Mouse (Mus musculus): ENCODE results near the gene Glrx2. TPM values are rescaled to one million over a fixed set of nuclear protein-coding genes. Genes with fewer than 3 reads are reported as not detected.

Glrx2 gene
- polyA plus RNA-seq, 1 experiment from 2014 or later = 99.5 TPM

DNA sequence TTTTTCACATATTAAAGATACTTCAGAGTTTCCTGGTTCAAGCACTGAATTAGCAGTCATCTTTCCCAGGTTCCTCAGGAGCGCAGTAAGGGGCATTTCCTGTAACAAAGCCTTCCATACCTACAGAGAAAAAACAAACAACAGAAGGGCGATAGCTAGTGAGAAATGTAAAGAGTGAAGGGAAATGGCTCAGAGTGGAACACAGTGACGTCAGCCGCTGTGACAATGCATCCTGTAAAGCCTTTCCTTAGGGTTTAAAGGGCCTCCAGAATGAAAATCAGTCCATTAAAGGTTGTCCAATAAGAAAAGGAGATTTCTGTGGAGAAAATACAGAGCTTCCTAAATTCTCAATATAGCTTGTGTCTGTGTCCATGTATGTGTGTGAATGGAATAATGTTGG lies 49.7 kb downstream of the Glrx2 start:
- Histone ChIP-seq H3K27ac (no peak overlapping the region), H3K27me3 (no peaks in the 10 kb centered on the region), H3K4me2 (no peak overlapping the region), H3K4me3 (replicated peaks) (no peak overlapping the region), H3K4me1 (peaks cover 6% of the 10 kb centered on the region; the same call in 1 of the 2 replicates), H3K36me3 (peaks cover 47% of the 10 kb centered on the region), H3K9ac (no peak overlapping the region), H3K9me3 (replicated peaks) (no peaks in the 10 kb centered on the region)
- no peak for ATAC-seq (replicated peaks; ENCODE audit: low FRiP score)
- 77% methylated on average over 4 of the region's 4 CpGs for WGBS

DNA sequence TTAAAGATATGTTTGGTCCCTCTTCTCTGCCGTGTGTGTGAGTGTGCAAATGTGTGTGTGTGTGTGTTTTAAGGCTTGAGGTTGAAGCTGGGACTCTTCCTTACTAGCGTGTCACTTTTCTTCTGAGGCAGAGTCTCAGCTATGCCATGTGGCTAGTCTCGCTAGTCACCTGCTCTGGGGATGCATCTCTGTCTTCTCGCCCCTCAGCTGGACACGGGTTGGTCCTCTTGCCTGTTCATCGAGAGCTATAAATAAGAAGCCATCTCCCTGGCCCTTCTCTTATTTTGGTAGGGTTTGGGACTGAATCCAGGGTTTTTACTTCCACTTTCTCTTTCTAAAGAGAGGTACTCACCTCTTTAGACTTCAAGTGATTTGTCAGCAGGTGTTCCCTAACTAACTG lies 50.1 kb downstream of the Glrx2 start:
- Histone ChIP-seq H3K9me3 (replicated peaks) (no peaks in the 10 kb centered on the region), H3K27me3 (no peaks in the 10 kb centered on the region), H3K27ac (no peak overlapping the region), H3K4me1 (peaks cover 6% of the 10 kb centered on the region; the same call in 1 of the 2 replicates), H3K4me2 (no peak overlapping the region), H3K9ac (no peak overlapping the region), H3K36me3 (peaks cover 42% of the 10 kb centered on the region), H3K4me3 (replicated peaks) (no peak overlapping the region)
- no peak for ATAC-seq (replicated peaks; ENCODE audit: low FRiP score)
- WGBS = 91% methylated on average over 6 of the region's 6 CpGs

DNA sequence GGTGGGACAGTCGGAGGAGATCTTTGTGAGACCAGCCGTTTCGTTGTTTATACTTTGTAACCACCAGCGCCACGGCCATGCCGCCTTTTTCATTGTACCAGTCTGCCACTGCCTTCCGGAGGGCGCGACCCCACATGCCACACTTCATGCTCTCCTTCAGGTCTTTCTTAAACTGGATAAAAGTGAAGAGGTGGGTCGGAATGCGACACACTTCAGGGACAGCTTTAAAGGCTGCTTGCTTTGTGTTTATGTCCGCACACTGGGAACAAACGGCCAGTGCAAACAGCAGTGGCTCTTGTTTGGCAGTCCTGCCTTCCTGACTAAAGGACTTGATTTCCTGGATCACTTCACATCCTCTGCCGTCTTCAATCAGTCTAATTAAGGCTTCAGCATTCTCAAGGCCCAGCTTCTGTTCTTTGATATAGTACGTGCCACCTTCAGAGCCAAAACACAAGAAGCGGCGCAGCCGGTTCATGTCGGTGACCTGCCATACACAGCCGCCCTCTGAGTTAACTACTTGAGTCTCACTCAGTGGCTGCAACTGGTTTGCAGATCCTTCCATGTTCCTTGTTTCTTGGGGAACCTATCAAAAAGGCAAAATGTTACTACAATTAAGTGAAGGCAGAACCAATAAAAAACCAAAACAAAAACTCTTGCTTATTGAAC lies 54.4 kb downstream of the Glrx2 start:
- Histone ChIP-seq H3K27me3 (no peaks in the 10 kb centered on the region), H3K27ac (no peak overlapping the region), H3K4me3 (replicated peaks) (no peak overlapping the region), H3K4me1 (peaks cover 6% of the 10 kb centered on the region; the same call in 1 of the 2 replicates), H3K9me3 (replicated peaks) (no peaks in the 10 kb centered on the region), H3K36me3 (peaks cover 23% of the 10 kb centered on the region), H3K4me2 (no peak overlapping the region), H3K9ac (no peak overlapping the region)
- WGBS = 54% methylated on average over 20 of the region's 20 CpGs
- peak; percentile 56; the same call in 1 of the 2 replicates for ATAC-seq (replicated peaks; ENCODE audit: low FRiP score)

DNA sequence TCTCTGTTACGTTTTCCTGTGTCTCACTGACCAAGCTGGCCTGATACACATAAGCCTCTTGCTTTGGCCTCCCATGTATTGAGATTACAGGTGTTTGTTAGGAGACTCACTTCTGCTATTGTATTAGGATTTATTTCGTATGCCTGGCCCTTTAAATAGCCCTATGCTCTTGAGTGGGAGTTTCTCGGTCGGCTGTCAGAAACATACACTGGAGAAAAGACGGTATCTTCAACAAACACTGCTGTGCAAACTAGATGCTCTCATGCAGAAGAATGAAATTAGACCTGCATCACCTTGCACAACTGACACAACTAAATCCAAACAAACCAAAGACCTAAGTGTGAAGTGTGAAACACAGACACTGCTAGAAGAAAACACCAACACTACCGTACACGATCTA lies 56.9 kb downstream of the Glrx2 start:
- Histone ChIP-seq H3K4me2 (no peak overlapping the region), H3K9ac (no peak overlapping the region), H3K27ac (no peak overlapping the region), H3K36me3 (peaks cover 10% of the 10 kb centered on the region), H3K9me3 (replicated peaks) (no peaks in the 10 kb centered on the region), H3K4me3 (replicated peaks) (no peak overlapping the region), H3K27me3 (no peaks in the 10 kb centered on the region), H3K4me1 (peaks cover 11% of the 10 kb centered on the region; the same call in 1 of the 2 replicates)
- 61% methylated on average over 7 of the region's 7 CpGs for WGBS
- no peak for ATAC-seq (replicated peaks; ENCODE audit: low FRiP score)

- no peaks in the 10 kb centered on the region for H3K27me3 ChIP-seq
- WGBS = 78% methylated on average over 6 of the region's 6 CpGs
- peaks cover 10% of the 10 kb centered on the region for H3K36me3 ChIP-seq
- no peaks in the 10 kb centered on the region for H3K9me3 ChIP-seq (replicated peaks)
- H3K9ac ChIP-seq = no peak overlapping the region
- H3K4me3 ChIP-seq (replicated peaks) = no peak overlapping the region
- H3K4me1 ChIP-seq = peaks cover 14% of the 10 kb centered on the region
- ATAC-seq (replicated peaks; ENCODE audit: low FRiP score) = no peak
- no peak overlapping the region for H3K4me2 ChIP-seq
- no peak overlapping the region for H3K27ac ChIP-seq
Measured at GRCm38 (mm10) chr1:143773909-143774308, 57.8 kb downstream of the Glrx2 start.

GRCm38 (mm10) chr1:143776446-143777411 lies 60.6 kb downstream of the Glrx2 start, which contains the start of the genes Trove2 and Uchl5:
TSS of gene Trove2 (minus strand) at chr1:143777068.
TSS of gene Uchl5 (plus strand) at chr1:143777272.
- Histone ChIP-seq H3K9me3 (replicated peaks) (no peaks in the 10 kb centered on the region), H3K27me3 (no peaks in the 10 kb centered on the region), H3K27ac (peak within 1 kb of the TSS; percentile 83), H3K4me1 (peaks cover 8% of the 10 kb centered on the region), H3K4me2 (peak within 1 kb of the TSS; percentile 80), H3K4me3 (replicated peaks) (peak within 1 kb of the TSS; percentile 90), H3K36me3 (peaks cover 7% of the 10 kb centered on the region; the same call in 1 of the 2 replicates), H3K9ac (peak within 1 kb of the TSS; percentile 84)
- WGBS = under 1% methylated on average over 81 of the region's 84 CpGs
- ATAC-seq (replicated peaks; ENCODE audit: low FRiP score) = peak; percentile 97

DNA sequence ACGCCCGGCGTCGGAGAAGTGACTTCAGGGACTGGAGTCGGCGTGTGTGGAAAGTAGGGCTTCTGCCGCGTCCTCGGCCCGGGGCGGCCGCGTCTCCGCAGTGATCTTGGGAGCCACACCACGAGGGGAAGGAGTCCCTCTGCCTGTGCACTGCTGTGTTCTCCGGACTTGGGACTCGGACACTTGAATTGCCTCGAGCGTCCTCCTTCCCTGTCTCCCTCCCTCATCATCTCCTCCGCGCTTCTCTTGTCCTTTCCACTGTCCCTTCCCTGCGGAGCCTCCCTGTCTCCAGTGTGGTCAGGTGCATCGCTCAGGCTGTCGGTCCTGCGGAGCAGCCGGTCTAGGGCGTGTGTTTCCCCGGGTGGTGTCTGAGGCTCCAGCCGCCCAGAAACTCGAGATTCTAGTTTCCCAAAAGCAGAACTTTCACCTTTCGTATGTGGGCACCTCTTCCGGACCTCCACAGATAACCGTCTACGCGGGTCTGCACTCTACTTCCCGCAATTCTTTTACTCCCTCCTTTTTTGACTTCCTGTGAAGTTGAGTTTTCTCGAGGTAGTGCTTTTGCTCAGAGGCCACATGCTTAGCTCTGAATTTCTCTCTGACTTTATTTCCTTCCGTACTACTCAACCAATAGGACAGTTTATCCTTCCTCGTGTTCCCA lies 61.5 kb downstream of the Glrx2 start:
- WGBS = under 1% methylated on average over 39 of the region's 39 CpGs

GRCm38 (mm10) chr1:143788584-143789227 lies 72.6 kb downstream of the Glrx2 start:
- no peak for ATAC-seq (replicated peaks; ENCODE audit: low FRiP score)
- 78% methylated on average over 2 of the region's 2 CpGs for WGBS
- peaks cover 17% of the 10 kb centered on the region; the same call in 1 of the 2 replicates for H3K36me3 ChIP-seq

More for the DNA sequence above, 61.5 kb downstream of the Glrx2 start:
- Histone ChIP-seq H3K9ac (peak overlapping the region; percentile 84), H3K4me1 (peaks cover 8% of the 10 kb centered on the region), H3K27ac (peak overlapping the region; percentile 83), H3K4me3 (replicated peaks) (peak overlapping the region; percentile 90), H3K9me3 (replicated peaks) (no peaks in the 10 kb centered on the region), H3K36me3 (peaks cover 7% of the 10 kb centered on the region; the same call in 1 of the 2 replicates), H3K27me3 (no peaks in the 10 kb centered on the region), H3K4me2 (peak overlapping the region; percentile 80)
- peak; percentile 59 for ATAC-seq (replicated peaks; ENCODE audit: low FRiP score)

More at GRCm38 (mm10) chr1:143788584-143789227, 72.6 kb downstream of the Glrx2 start:
- H3K9me3 ChIP-seq (replicated peaks) = no peaks in the 10 kb centered on the region
- no peaks in the 10 kb centered on the region for H3K4me1 ChIP-seq
- no peaks in the 10 kb centered on the region for H3K27me3 ChIP-seq
- H3K27ac ChIP-seq = no peak overlapping the region
- H3K9ac ChIP-seq = no peak overlapping the region
- no peak overlapping the region for H3K4me3 ChIP-seq (replicated peaks)
- H3K4me2 ChIP-seq = no peak overlapping the region

Other genes starting within 250 kb of the Glrx2 start
- gene B3galt2, start 75.7 kb upstream of the Glrx2 start, polyA plus RNA-seq (2015; fragmentation: Nextera tagmentation; extraction: Ambion mirVana) = 0.31 and 0.45 TPM in 2 replicates
- gene Cdc73, start 13.4 kb upstream of the Glrx2 start, polyA plus RNA-seq (2015; fragmentation: Nextera tagmentation; extraction: Ambion mirVana) = 29.4 and 34.1 TPM in 2 replicates
- gene Trove2, start 60.7 kb downstream of the Glrx2 start, polyA plus RNA-seq (2015; fragmentation: Nextera tagmentation; extraction: Ambion mirVana) = 14.6 and 16.8 TPM in 2 replicates
- 95.2 and 101 TPM in 2 replicates for gene Uchl5, start 60.9 kb downstream of the Glrx2 start, polyA plus RNA-seq (2015; fragmentation: Nextera tagmentation; extraction: Ambion mirVana)

Measured in kidney, embryonic 15.5 days (tissue).